Mouse (Mus musculus) embryonic fibroblast, embryonic 13.5 days (primary cell): ENCODE results near the gene Zmat5.

ENCODE experiments used
- CTCF ChIP-seq: IDR thresholded peaks from 2 replicates; pipeline ENCODE4 v1.5.1; 2011; ENCODE audit warnings: mild to moderate bottlenecking, control low read depth, low read length, moderate library complexity, borderline replicate concordance; ENCODE audit not compliant: insufficient read depth
- POLR2A ChIP-seq: IDR thresholded peaks from 2 replicates; pipeline ENCODE4 v1.6.1; 2011; ENCODE audit warnings: low read depth, mild to moderate bottlenecking, control low read depth, low read length, moderate library complexity

- TF ChIP-seq CTCF (no peak), POLR2A (no peak)
Observed at GRCm38 (mm10) chr11:4712822-4713221, 8.3 kb downstream of the Zmat5 start.
